Mouse (Mus musculus) lung, embryonic 16.5 days (tissue): ENCODE results near the gene Tmeff1. TPM values are rescaled to one million over a fixed set of nuclear protein-coding genes. Genes with fewer than 3 reads are reported as not detected.
"Not testable (repeated sequence)": the region's sequence is repeated elsewhere in the genome, so short reads cannot be mapped to it uniquely, and the experiment has no call there.

Experiments
- ATAC-seq: fragments of 200-750 bp; cut with Nextera tagmentation; 2 replicates; pipeline ENCODE4 v1.8.0; 2017; ENCODE audit warnings: low read depth, mild to moderate bottlenecking, moderate library complexity
- H3K27ac ChIP-seq: fragments of 300-500 bp; sonication (generic); 2 replicates; pipeline ENCODE4 v1.5.1; 2014; ENCODE audit warnings: mild to moderate bottlenecking, control low read depth, low read length
- H3K27me3 ChIP-seq: fragments of 300-500 bp; sonication (generic); 2 replicates; pipeline ENCODE4 v1.6.1; 2014; ENCODE audit warnings: low read depth, low read length, mixed read lengths; ENCODE audit not compliant: control insufficient read depth, insufficient read depth
- H3K36me3 ChIP-seq: fragments of 300-500 bp; sonication (generic); 2 replicates; pipeline ENCODE4 v1.6.1; 2014; ENCODE audit warnings: low read length; ENCODE audit not compliant: control insufficient read depth, insufficient read depth
- H3K4me1 ChIP-seq: fragments of 300-500 bp; sonication (generic); replicated peaks from 2 replicates; pipeline ENCODE4 v1.6.1; 2014; ENCODE audit warnings: low read length, mixed read lengths; ENCODE audit not compliant: control insufficient read depth, insufficient read depth
- H3K4me2 ChIP-seq: fragments of 300-500 bp; sonication (generic); 2 replicates; pipeline ENCODE4 v1.6.1; 2014; ENCODE audit warnings: low read depth, low read length, control low read depth
- H3K4me3 ChIP-seq: fragments of 300-500 bp; sonication (generic); 2 replicates; pipeline ENCODE4 v1.5.1; 2014; ENCODE audit warnings: mild to moderate bottlenecking, low read length, control low read depth
- H3K9ac ChIP-seq: fragments of 300-500 bp; sonication (generic); 2 replicates; pipeline ENCODE4 v1.6.1; 2014; ENCODE audit warnings: low read length, control low read depth
- H3K9me3 ChIP-seq: fragments of 300-500 bp; sonication (generic); 2 replicates; pipeline ENCODE4 v1.6.1; 2016; ENCODE audit warnings: low read length; ENCODE audit not compliant: control insufficient read depth
- WGBS: fragments of 180-500 bp; shearing (Covaris S2); extraction: QIAGEN DNeasy Blood & Tissue Kit; methylation state at CpG from one replicate; pipeline ENCODE4 v1.1.7; 2014; 5-methylcytosine and 5-hydroxymethylcytosine counted together
- polyA plus RNA-seq: library from polyadenylated mRNA; unstranded; fragments of >200 nt; fragmentation: Nextera tagmentation; extraction: Ambion mirVana; gene quantifications from 2 replicates; pipeline ENCODE4 v1.2.1, GENCODE M21; 2015

Gene Tmeff1
- polyA plus RNA-seq, 1 experiment from 2014 or later, result 11.5 TPM

DNA sequence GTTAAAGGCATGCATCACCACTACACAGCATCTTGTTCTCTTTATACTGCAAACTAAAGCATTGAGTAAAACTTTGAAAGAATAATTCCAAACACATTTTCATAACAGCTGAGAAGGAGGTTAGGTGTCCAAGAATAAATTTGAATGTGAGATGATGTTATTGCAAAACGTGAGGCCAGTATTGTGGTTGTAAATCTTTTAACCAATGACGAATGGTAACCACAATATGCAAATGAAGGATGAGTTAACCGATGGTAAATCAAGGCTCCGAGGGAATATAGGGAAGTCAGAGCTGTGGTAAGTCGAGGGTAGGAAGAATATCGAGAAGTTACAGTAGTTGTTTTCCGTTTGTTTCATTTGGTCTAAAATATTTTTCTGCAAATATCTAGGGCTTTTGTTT, 89.4 kb downstream of the Tmeff1 start:
- Histone ChIP-seq H3K4me2 (no peak overlapping the region), H3K27me3 (no peaks in the 10 kb centered on the region), H3K4me3 (no peak overlapping the region), H3K9ac (no peak overlapping the region), H3K27ac (no peak overlapping the region), H3K36me3 (peaks cover 3% of the 10 kb centered on the region; the same call in 1 of the 2 replicates), H3K9me3 (no peaks in the 10 kb centered on the region), H3K4me1 (peaks cover 9% of the 10 kb centered on the region)
- 85% methylated on average over 7 of the region's 7 CpGs for WGBS
- ATAC-seq, result no peak

DNA sequence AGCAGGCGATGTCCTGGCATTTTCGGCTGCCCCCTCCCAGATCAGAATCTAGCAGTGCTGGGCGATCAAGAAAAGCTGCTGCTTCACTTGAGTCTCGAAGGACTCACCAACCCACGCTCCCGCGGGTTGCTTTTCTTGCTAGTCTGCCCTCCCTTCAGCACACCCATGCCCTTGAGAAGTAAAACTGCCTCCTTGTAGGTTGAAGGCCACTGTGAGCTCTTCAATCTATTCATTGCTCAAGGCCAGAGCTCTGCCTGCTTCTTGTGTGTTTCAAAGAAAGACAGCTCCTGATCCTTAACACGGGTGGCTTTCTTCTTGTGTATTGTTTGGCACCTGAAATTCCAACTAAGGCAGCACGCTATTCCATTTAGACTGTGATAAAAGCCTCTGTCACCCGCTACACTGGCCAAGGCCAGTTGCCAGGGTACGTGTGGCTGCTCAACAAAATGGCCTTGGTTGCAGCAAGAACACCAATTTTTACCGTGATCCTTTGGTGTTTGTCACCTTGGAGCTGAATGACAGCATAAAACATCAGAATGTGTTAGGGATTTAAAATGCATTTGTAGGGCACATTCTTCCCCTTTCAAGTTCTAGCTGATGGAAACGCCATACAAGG, 91.7 kb downstream of the Tmeff1 start:
- Histone ChIP-seq H3K4me1 (peaks cover 9% of the 10 kb centered on the region), H3K36me3 (peaks cover 3% of the 10 kb centered on the region; the same call in 1 of the 2 replicates), H3K27ac (no peak overlapping the region), H3K27me3 (no peaks in the 10 kb centered on the region), H3K9me3 (no peaks in the 10 kb centered on the region), H3K4me3 (no peak overlapping the region), H3K9ac (no peak overlapping the region), H3K4me2 (no peak overlapping the region)
- ATAC-seq, result no peak
- 89% methylated on average over 13 of the region's 13 CpGs for WGBS

DNA sequence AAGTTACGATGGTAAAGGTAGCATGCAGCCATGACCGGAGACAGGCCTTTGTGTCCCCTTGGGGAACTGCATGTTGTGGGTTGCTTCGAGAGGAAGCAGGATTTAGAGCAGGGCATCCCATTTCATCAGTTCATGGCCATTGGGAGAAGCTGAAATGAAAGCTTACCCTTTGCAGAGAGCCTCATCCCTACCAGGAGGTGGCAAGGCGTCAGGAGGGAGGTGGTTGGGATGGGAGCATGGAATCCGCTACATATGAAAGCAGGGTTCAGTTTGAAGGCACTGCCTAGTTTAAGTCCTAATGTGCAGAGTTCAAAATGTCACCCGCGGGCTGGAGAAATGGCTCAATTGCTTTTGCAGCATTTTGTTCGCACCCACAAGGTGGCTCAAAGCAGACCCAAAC, 92.3 kb downstream of the Tmeff1 start:
- Histone ChIP-seq H3K4me1 (peaks cover 9% of the 10 kb centered on the region), H3K27me3 (no peaks in the 10 kb centered on the region), H3K4me3 (no peak overlapping the region), H3K4me2 (no peak overlapping the region), H3K27ac (no peak overlapping the region), H3K36me3 (no peaks in the 10 kb centered on the region; the same call in 1 of the 2 replicates), H3K9ac (no peak overlapping the region), H3K9me3 (no peaks in the 10 kb centered on the region)
- no peak for ATAC-seq
- WGBS, result 95% methylated on average over 8 of the region's 8 CpGs

DNA sequence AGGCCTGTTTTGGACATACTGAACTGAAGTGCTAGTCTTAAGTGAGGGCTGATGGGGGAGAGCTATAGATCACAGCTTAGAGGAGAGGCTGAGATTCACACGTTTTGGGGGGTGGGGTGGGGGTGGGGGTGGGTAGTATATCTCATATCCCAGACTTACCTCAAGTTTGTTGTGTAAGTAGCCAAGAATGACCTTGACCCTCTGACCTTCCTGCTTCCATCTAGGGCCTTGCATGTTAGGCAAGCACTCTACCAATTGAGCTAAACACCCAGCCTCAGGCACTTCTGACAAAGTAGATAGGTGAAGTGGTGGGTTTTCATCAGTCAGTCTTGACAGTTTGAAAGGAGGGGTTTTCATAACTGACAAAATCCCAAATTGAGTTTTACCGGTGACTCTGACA, 92.8 kb downstream of the Tmeff1 start:
- Histone ChIP-seq H3K4me3 (no peak overlapping the region), H3K27ac (no peak overlapping the region), H3K4me1 (peaks cover 8% of the 10 kb centered on the region), H3K27me3 (no peaks in the 10 kb centered on the region), H3K9me3 (no peaks in the 10 kb centered on the region), H3K4me2 (no peak overlapping the region), H3K36me3 (no peaks in the 10 kb centered on the region), H3K9ac (no peak overlapping the region)
- ATAC-seq, result no peak
- 72% methylated on average over 2 of the region's 2 CpGs for WGBS

DNA sequence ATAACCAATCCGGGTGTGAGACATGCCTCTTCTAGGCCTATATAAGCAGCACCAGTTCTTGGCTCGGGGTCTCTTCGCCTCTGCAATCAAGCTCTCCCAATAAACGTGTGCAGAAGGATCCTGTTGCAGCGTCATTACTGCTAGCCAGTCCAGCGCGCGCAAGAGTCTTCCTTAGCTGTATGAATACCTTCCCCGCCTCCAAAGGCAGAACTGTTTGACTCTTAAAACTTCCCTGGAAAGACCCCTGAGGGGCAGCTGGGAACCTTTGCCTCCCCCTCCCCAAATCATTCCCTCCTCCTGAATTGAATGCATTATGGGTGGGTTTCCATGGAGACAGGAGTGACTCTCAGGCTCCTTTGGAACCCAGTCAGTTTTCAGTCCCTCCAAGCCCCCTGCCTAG, 93.8 kb downstream of the Tmeff1 start:
- Histone ChIP-seq H3K36me3 (no peaks in the 10 kb centered on the region), H3K27me3 (no peaks in the 10 kb centered on the region), H3K4me1 (no peaks in the 10 kb centered on the region), H3K4me2 (no peak overlapping the region), H3K9me3 (no peaks in the 10 kb centered on the region), H3K4me3 (no peak overlapping the region), H3K9ac (no peak overlapping the region), H3K27ac (no peak overlapping the region)
- no peak for ATAC-seq
- WGBS, result 92% methylated on average over 9 of the region's 9 CpGs

DNA sequence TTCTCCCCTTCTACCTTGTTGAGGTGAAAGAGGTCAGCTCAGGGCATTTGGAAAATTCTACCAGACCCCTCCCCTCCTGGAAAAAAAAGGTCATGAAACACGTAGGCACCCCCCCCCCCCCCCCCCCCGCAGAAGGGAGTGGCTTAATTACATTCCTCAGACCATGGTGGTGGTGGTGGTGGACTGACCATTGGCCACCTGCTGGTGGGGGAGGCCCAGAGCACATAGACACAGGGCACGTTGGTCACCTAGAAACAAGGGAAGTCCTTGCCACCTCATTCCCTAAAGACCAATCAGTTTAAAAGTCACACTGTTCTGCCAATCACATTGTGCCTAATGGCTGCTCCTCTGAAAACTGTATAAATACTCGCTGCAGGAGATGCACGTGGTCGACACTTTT, 94.8 kb downstream of the Tmeff1 start:
- not testable (repeated sequence) for H3K27me3 ChIP-seq, H3K4me3 ChIP-seq, H3K4me2 ChIP-seq, H3K27ac ChIP-seq, H3K9ac ChIP-seq, H3K4me1 ChIP-seq, H3K36me3 ChIP-seq, H3K9me3 ChIP-seq
- WGBS, result 47% methylated on average over 5 of the region's 6 CpGs
- ATAC-seq, result 0 out of 2 replicates have a peak, but pooled peaks have one; percentile 39

DNA sequence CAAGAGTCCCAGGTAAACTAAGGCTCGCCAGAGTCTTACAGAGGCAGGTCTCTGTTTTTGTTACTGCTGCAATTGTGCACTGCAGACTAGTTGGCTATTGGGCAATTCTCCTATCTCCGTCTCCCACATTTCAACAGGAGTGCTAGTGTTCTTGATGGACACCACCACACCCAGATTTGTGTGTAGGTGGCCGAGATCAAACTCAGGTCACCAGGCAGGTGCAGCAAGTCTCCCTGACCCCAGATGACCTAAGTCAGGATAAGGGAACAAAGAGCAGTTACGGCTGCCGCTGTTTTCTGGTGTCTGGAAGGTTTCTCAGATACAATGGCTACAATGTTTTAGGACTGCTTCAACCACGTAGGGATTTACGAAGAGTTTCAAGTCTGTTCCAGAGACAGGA, 95.2 kb downstream of the Tmeff1 start:
- Histone ChIP-seq H3K4me1 (peaks cover 5% of the 10 kb centered on the region), H3K4me3 (no peak overlapping the region), H3K36me3 (no peaks in the 10 kb centered on the region), H3K4me2 (0 out of 2 replicates have a peak overlapping the region, but pooled peaks have one; percentile 38), H3K9ac (no peak overlapping the region), H3K27me3 (no peaks in the 10 kb centered on the region), H3K9me3 (no peaks in the 10 kb centered on the region), H3K27ac (no peak overlapping the region)
- WGBS, result 39% methylated on average over 7 of the region's 7 CpGs
- ATAC-seq, result no peak

DNA sequence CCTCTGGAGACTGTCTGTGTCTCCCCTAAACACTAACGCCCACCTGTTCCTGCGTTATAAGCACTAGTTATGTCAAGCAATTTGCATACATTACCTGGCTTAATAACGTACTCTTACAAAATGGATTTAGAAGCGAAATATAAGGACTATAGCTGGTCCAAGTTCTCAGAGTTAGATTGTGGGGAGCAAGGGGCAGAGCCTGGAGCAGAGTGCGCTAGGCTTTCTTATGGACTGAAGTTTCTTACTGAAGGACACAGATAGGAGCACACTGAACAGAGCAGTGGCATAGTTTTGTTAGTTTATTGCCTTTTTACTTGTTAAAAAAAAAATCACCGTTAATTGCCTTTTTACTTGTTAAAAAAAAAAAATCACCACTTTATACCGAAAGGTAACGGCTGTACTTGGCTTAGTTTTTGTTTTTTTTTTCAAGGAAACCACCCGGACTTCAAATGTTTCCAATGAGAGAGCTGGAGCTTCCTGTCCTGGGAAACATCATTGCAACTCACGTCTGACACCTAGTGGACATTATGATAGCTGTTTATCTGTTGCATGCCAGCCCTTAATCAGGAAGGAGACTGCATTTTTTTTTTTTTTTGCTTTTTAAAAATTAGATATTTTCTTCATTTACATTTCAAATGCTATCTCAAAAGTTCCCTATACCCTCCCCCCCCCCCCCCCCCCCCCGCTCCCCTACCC, 95.8 kb downstream of the Tmeff1 start:
- ATAC-seq, result 0 out of 2 replicates have a peak, but pooled peaks have one; percentile 53
- 0 out of 2 replicates have a peak overlapping the region, but pooled peaks have one; percentile 14 for H3K9ac ChIP-seq
- peaks cover 5% of the 10 kb centered on the region for H3K4me1 ChIP-seq
- no peaks in the 10 kb centered on the region for H3K36me3 ChIP-seq
- no peaks in the 10 kb centered on the region for H3K9me3 ChIP-seq
- H3K27me3 ChIP-seq, result no peaks in the 10 kb centered on the region
- WGBS, result 32% methylated on average over 10 of the region's 11 CpGs
- peak overlapping the region; percentile 38 for H3K4me2 ChIP-seq
- H3K27ac ChIP-seq, result no peak overlapping the region
- no peak overlapping the region for H3K4me3 ChIP-seq

DNA sequence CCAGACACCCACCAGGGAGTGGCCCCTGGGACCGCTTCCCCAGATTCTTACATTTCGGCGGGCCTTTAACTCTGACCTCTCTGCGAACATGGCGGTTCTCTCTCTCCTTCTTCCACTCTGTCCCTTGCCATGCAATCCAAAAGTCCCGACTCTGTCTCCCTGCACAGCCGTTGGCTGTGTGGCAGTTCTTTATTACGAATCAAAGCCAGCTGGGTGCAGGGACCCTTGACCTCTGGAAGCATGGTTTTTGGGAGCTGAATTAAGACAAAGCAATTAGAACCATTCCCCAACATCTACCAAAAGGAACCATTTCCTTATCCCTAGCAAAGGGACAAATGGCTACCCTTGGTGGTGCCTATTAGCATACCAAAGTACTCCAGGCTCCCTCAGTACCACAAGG, 98.2 kb downstream of the Tmeff1 start:
- WGBS, result 94% methylated on average over 8 of the region's 8 CpGs
- ATAC-seq, result no peak
- Histone ChIP-seq H3K4me2 (no peak overlapping the region), H3K36me3 (no peaks in the 10 kb centered on the region), H3K9ac (no peak overlapping the region), H3K4me3 (no peak overlapping the region), H3K9me3 (no peaks in the 10 kb centered on the region), H3K27ac (no peak overlapping the region), H3K27me3 (no peaks in the 10 kb centered on the region), H3K4me1 (peaks cover 5% of the 10 kb centered on the region)
